Mouse (Mus musculus): ENCODE results near the gene Nfatc2. TPM values are rescaled to one million over a fixed set of nuclear protein-coding genes. Genes with fewer than 3 reads are reported as not detected.

Nfatc2 gene
- total and polyA plus RNA-seq, 2 experiments from 2014 or later: 6.4 to 7.3 TPM

DNA sequence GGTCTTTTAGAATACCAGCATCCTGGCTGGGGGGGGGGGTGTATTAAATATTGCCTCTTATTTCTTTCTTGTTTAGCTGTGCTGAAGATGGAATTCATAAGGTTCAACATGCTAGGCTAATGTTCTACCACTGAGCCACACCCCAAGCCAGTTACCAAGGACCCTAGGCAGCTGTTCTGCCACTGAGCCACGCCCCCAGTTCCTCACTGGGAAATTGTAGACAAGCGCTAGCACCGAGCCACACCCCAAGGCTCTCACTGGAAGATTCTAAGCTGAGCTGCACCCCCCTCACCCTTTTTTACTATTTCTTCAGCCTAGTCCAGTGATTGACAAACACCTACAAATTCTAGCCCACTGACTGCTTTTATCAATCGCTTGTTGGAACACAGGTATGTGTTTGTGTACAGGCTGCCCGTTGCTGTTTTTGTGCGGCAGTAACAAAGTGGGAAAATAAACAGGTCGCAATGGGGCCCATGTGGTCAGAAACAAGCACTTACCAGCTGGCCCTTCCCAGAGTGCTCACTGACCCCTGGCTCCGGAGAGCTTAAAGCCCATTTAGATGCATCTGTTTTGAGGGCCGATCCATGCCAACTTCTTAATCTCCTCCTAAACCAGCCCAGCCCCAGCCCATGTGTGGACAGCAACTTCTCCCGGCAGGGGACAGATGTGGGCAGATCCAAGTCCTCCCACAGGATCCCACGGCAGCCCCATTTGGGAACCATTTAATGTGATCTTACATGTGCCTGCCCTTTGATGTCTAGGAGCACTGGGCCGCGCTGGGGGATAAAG, 11.8 kb upstream of the Nfatc2 start:
- no peak for TF ChIP-seq CTCF (IDR thresholded peaks at IDR 0.05)
- no peaks in the 10 kb centered on the region for H3K4me1 ChIP-seq (ENCODE audit: insufficient read depth, low read length)
- H3K9ac ChIP-seq (replicated peaks; ENCODE audit: low read length, poor library complexity, severe bottlenecking): no peak overlapping the region
- H3K4me2 ChIP-seq (ENCODE audit: low read depth, low read length, poor library complexity, severe bottlenecking): no peak overlapping the region
- H3K4me3 ChIP-seq (ENCODE audit: low read depth, low read length): no peak overlapping the region
- 37% methylated on average over 13 of the region's 13 CpGs for WGBS
- H3K27me3 ChIP-seq (ENCODE audit: insufficient read depth, low read length): no peaks in the 10 kb centered on the region
- peak; percentile 41 for DNase-seq (ENCODE audit: low spot score)
- no peaks in the 10 kb centered on the region for H3K9me3 ChIP-seq (ENCODE audit: low read length)
- H3K36me3 ChIP-seq (ENCODE audit: insufficient read depth, low read length): no peaks in the 10 kb centered on the region
- no peak overlapping the region for H3K27ac ChIP-seq (ENCODE audit: low read depth, low read length)
- no peak for ATAC-seq (ENCODE audit: low FRiP score)

GRCm38 (mm10) chr2:168610941-168611340, 9.5 kb upstream of the Nfatc2 start:
- Histone ChIP-seq H3K27me3 (ENCODE audit: insufficient read depth, low read length) (no peaks in the 10 kb centered on the region), H3K36me3 (ENCODE audit: insufficient read depth, low read length) (no peaks in the 10 kb centered on the region), H3K4me3 (ENCODE audit: low read depth, low read length) (no peak overlapping the region), H3K9me3 (ENCODE audit: low read length) (no peaks in the 10 kb centered on the region), H3K4me1 (ENCODE audit: insufficient read depth, low read length) (no peaks in the 10 kb centered on the region), H3K9ac (replicated peaks; ENCODE audit: low read length, poor library complexity, severe bottlenecking) (no peak overlapping the region), H3K4me2 (ENCODE audit: low read depth, low read length, poor library complexity, severe bottlenecking) (no peak overlapping the region), H3K27ac (ENCODE audit: low read depth, low read length) (no peak overlapping the region)
- DNase-seq (ENCODE audit: low spot score) (no peak), ATAC-seq (ENCODE audit: low FRiP score) (no peak)
- TF ChIP-seq CTCF (IDR thresholded peaks at IDR 0.05): no peak
- WGBS: 82% methylated on average over 3 of the region's 3 CpGs

- DNase-seq (ENCODE audit: low spot score) (peak; percentile 77), ATAC-seq (ENCODE audit: low FRiP score) (peak; percentile 38; the same call in 1 of the 2 replicates)
- H3K36me3 ChIP-seq (ENCODE audit: insufficient read depth, low read length): no peaks in the 10 kb centered on the region
- no peaks in the 10 kb centered on the region for H3K4me1 ChIP-seq (ENCODE audit: insufficient read depth, low read length)
- no peak overlapping the region for H3K4me3 ChIP-seq (ENCODE audit: low read depth, low read length)
- no peaks in the 10 kb centered on the region for H3K9me3 ChIP-seq (ENCODE audit: low read length)
- H3K27me3 ChIP-seq (ENCODE audit: insufficient read depth, low read length): no peaks in the 10 kb centered on the region
- H3K4me2 ChIP-seq (ENCODE audit: low read depth, low read length, poor library complexity, severe bottlenecking): no peak overlapping the region
- 33% methylated on average over 6 of the region's 6 CpGs for WGBS
- no peak for TF ChIP-seq CTCF (IDR thresholded peaks at IDR 0.05)
- H3K27ac ChIP-seq (ENCODE audit: low read depth, low read length): peak overlapping the region; percentile 38; the same call in 1 of the 2 replicates
- H3K9ac ChIP-seq (replicated peaks; ENCODE audit: low read length, poor library complexity, severe bottlenecking): no peak overlapping the region
Measured at GRCm38 (mm10) chr2:168609653-168610248, 8.3 kb upstream of the Nfatc2 start.

DNA sequence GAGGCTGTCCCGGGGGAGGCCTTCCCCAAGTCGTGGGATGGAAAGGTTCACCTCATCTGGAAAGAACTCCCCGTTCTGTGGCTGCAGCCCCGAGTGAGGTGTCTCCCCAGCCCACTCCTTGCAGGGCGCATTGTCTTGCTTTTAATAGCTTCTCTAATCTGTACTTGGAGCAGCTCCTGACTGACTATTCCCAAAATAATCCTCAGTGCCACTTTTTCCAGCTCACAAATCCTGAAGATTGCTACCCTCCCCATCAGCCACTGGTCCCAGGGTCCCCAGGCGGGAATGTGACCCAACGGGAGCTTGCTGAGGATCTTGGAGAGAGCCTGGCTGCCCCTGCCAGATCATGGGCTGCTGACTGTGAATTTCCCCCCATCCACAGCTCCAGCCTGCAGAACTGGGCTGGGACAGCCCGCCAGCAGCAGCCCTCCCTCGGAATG, 6.7 kb upstream of the Nfatc2 start:
- H3K27me3 ChIP-seq (ENCODE audit: insufficient read depth, low read length): peaks cover 2% of the 10 kb centered on the region; the same call in 1 of the 2 replicates
- no peak for TF ChIP-seq CTCF (IDR thresholded peaks at IDR 0.05)
- no peaks in the 10 kb centered on the region for H3K9me3 ChIP-seq (ENCODE audit: low read length)
- H3K9ac ChIP-seq (replicated peaks; ENCODE audit: low read length, poor library complexity, severe bottlenecking): no peak overlapping the region
- H3K4me3 ChIP-seq (ENCODE audit: low read depth, low read length): no peak overlapping the region
- no peak for ATAC-seq (ENCODE audit: low FRiP score)
- H3K27ac ChIP-seq (ENCODE audit: low read depth, low read length): no peak overlapping the region
- H3K4me2 ChIP-seq (ENCODE audit: low read depth, low read length, poor library complexity, severe bottlenecking): no peak overlapping the region
- no peaks in the 10 kb centered on the region for H3K4me1 ChIP-seq (ENCODE audit: insufficient read depth, low read length)
- H3K36me3 ChIP-seq (ENCODE audit: insufficient read depth, low read length): no peaks in the 10 kb centered on the region
- DNase-seq (ENCODE audit: low spot score): no peak
- WGBS: 55% methylated on average over 9 of the region's 9 CpGs

DNA sequence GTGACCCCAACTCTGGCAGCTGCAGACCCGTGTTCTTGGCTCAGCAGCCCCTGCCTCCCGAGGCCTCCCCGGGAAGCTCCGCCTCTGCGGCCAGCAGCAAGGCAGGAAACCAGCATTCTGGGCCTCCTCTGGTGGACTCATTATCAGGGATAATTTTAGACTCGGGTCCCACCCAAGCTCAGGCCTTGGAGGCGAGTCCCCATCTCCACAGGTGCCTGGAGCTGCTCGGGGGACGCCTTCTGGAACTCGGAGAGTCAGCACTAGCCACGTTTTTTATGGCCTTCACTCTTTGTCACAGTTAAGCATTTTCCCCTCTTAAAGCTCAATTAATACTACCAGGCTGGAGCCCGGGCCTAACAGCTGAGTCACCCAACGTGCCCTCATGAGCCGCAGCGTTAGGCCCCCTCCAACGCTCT, 3.2 kb upstream of the Nfatc2 start:
- Histone ChIP-seq H3K27ac (ENCODE audit: low read depth, low read length) (no peak overlapping the region), H3K9me3 (ENCODE audit: low read length) (no peaks in the 10 kb centered on the region), H3K4me3 (ENCODE audit: low read depth, low read length) (no peak overlapping the region), H3K9ac (replicated peaks; ENCODE audit: low read length, poor library complexity, severe bottlenecking) (no peak overlapping the region), H3K4me1 (ENCODE audit: insufficient read depth, low read length) (no peaks in the 10 kb centered on the region; the same call in none of the 2 replicates), H3K27me3 (ENCODE audit: insufficient read depth, low read length) (peaks cover 5% of the 10 kb centered on the region; the same call in 1 of the 2 replicates), H3K36me3 (ENCODE audit: insufficient read depth, low read length) (no peaks in the 10 kb centered on the region), H3K4me2 (ENCODE audit: low read depth, low read length, poor library complexity, severe bottlenecking) (no peak overlapping the region)
- no peak for TF ChIP-seq CTCF (IDR thresholded peaks at IDR 0.05)
- no peak for DNase-seq (ENCODE audit: low spot score)
- 57% methylated on average over 16 of the region's 16 CpGs for WGBS
- ATAC-seq (ENCODE audit: low FRiP score): no peak

DNA sequence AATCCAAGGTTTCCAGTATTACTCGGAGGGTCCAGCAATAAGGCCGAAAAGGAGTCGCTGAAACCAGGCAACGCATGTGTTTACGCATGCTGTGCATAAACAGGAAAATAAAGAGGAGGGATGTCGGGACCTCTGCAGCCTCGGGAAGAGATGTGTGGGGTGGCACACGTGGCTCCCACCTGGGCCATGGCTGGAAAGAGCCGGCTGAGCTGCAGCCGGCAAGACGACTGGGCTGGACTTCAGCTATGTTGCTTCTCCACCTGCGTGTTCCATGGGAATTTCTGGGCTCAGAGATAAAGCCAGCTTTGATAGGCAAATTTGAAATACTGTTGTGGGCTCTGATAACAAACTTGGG, 907 bp upstream of the Nfatc2 start:
- Histone ChIP-seq H3K27ac (ENCODE audit: low read depth, low read length) (no peak overlapping the region), H3K4me1 (ENCODE audit: insufficient read depth, low read length) (peaks cover 2% of the 10 kb centered on the region), H3K36me3 (ENCODE audit: insufficient read depth, low read length) (no peaks in the 10 kb centered on the region), H3K9me3 (ENCODE audit: low read length) (no peaks in the 10 kb centered on the region), H3K4me2 (ENCODE audit: low read depth, low read length, poor library complexity, severe bottlenecking) (no peak overlapping the region), H3K9ac (replicated peaks; ENCODE audit: low read length, poor library complexity, severe bottlenecking) (0 out of 2 replicates have a peak overlapping the region, but pooled peaks have one; percentile 24), H3K4me3 (ENCODE audit: low read depth, low read length) (no peak overlapping the region), H3K27me3 (ENCODE audit: insufficient read depth, low read length) (peaks cover 5% of the 10 kb centered on the region; the same call in 1 of the 2 replicates)
- 26% methylated on average over 12 of the region's 12 CpGs for WGBS
- ATAC-seq (ENCODE audit: low FRiP score) (no peak), DNase-seq (ENCODE audit: low spot score) (no peak)
- no peak for TF ChIP-seq CTCF (IDR thresholded peaks at IDR 0.05)
